Mouse (Mus musculus) right cerebral cortex, adult 2 months (tissue): ENCODE data around the gene Abhd6.

Experiments
- DNase-seq, 2 experiments: peaks; one replicate each; pipeline ENCODE4 v3.0.0; 2021 to 2022; ENCODE audit warnings: low spot score in 2 of 2

Gene Abhd6

GRCm38 (mm10) chr14:8002432-8003092 lies at the start of gene Abhd6:
Abhd6 (plus strand) TSS chr14:8002902.
- DNase-seq, result peak; percentile 85 to 91

GRCm38 (mm10) chr14:7954071-7954471 lies 48.6 kb upstream of the Abhd6 start:
- no peak for DNase-seq

GRCm38 (mm10) chr14:7956427-7956826 lies 46.3 kb upstream of the Abhd6 start:
- no peak for DNase-seq

- DNase-seq, result no peak
Measured at GRCm38 (mm10) chr14:7957049-7957448, 45.7 kb upstream of the Abhd6 start, which contains the start of gene Gm45521. Gm45521 (plus strand) TSS chr14:7957288.

GRCm38 (mm10) chr14:7960616-7961015 lies 42.1 kb upstream of the Abhd6 start:
- DNase-seq, result peak; percentile 46 to 64

- DNase-seq, result no peak
Measured at GRCm38 (mm10) chr14:7961714-7962113, 41.0 kb upstream of the Abhd6 start.

GRCm38 (mm10) chr14:7962626-7963025 lies 40.1 kb upstream of the Abhd6 start:
- DNase-seq, result no peak

- DNase-seq, result no peak
Measured at GRCm38 (mm10) chr14:7963160-7963559, 39.5 kb upstream of the Abhd6 start.

- DNase-seq, result peak; percentile 79 to 85
Measured at GRCm38 (mm10) chr14:7964219-7964889, 38.3 kb upstream of the Abhd6 start.

- no peak for DNase-seq
Measured at GRCm38 (mm10) chr14:7971889-7972493, 30.7 kb upstream of the Abhd6 start.

- no peak for DNase-seq
Measured at GRCm38 (mm10) chr14:7974643-7975042, 28.1 kb upstream of the Abhd6 start.

GRCm38 (mm10) chr14:7975177-7975576 lies 27.5 kb upstream of the Abhd6 start:
- peak; percentile 25 to 32 for DNase-seq

- no peak for DNase-seq
Measured at GRCm38 (mm10) chr14:7977471-7977870, 25.2 kb upstream of the Abhd6 start.

GRCm38 (mm10) chr14:7978183-7978582 lies 24.5 kb upstream of the Abhd6 start:
- no peak for DNase-seq

GRCm38 (mm10) chr14:7981226-7981625 lies 21.5 kb upstream of the Abhd6 start:
- DNase-seq, result no peak

- DNase-seq, result no peak
Measured at GRCm38 (mm10) chr14:7986913-7987312, 15.8 kb upstream of the Abhd6 start.

- DNase-seq, result no peak
Measured at GRCm38 (mm10) chr14:7989371-7989770, 13.3 kb upstream of the Abhd6 start.

- DNase-seq, result no peak
Measured at GRCm38 (mm10) chr14:7989961-7990360, 12.7 kb upstream of the Abhd6 start.

- DNase-seq, result no peak
Measured at GRCm38 (mm10) chr14:7991108-7991776, 11.5 kb upstream of the Abhd6 start.

- no peak for DNase-seq
Measured at GRCm38 (mm10) chr14:7992158-7992557, 10.5 kb upstream of the Abhd6 start.

GRCm38 (mm10) chr14:7994271-7994767 lies 8.4 kb upstream of the Abhd6 start, which contains the start of gene Dnase1l3:
Dnase1l3 (minus strand) TSS chr14:7994573.
- no peak for DNase-seq

GRCm38 (mm10) chr14:7997255-7997696 lies 5.4 kb upstream of the Abhd6 start:
- peak; percentile 94 to 96 for DNase-seq
